Mouse (Mus musculus) forebrain, embryonic 13.5 days (tissue): ENCODE data around the gene Hoxb6. TPM values are rescaled to one million over a fixed set of nuclear protein-coding genes. Genes with fewer than 3 reads are reported as not detected.

Source experiments
- ATAC-seq: fragments of 200-750 bp; cut with Nextera tagmentation; 2 replicates; pipeline ENCODE4 v1.8.0; 2017
- H3K27ac ChIP-seq: fragments of 300-500 bp; sonication (generic); 2 replicates; pipeline ENCODE4 v1.5.1; 2015; ENCODE audit warnings: inconsistent platforms, mild to moderate bottlenecking, moderate library complexity
- H3K27me3 ChIP-seq: fragments of 300-500 bp; sonication (generic); 2 replicates; pipeline ENCODE4 v1.6.1; 2015; ENCODE audit warnings: mild to moderate bottlenecking, inconsistent platforms
- H3K36me3 ChIP-seq: fragments of 300-500 bp; sonication (generic); 2 replicates; pipeline ENCODE4 v1.6.1; 2015; ENCODE audit warnings: mild to moderate bottlenecking, inconsistent platforms; ENCODE audit not compliant: poor library complexity, severe bottlenecking
- H3K4me1 ChIP-seq: fragments of 300-500 bp; sonication (generic); 2 replicates; pipeline ENCODE4 v1.6.1; 2015; ENCODE audit warnings: inconsistent platforms
- H3K4me2 ChIP-seq: fragments of 300-500 bp; sonication (generic); 2 replicates; pipeline ENCODE4 v1.6.1; 2015; ENCODE audit warnings: inconsistent platforms, mild to moderate bottlenecking, moderate library complexity
- H3K4me3 ChIP-seq: fragments of 300-500 bp; sonication (generic); 2 replicates; pipeline ENCODE4 v1.5.1; 2015; ENCODE audit warnings: mild to moderate bottlenecking, inconsistent platforms
- H3K9ac ChIP-seq: fragments of 300-500 bp; sonication (generic); 2 replicates; pipeline ENCODE4 v1.6.1; 2015; ENCODE audit warnings: mild to moderate bottlenecking, inconsistent platforms
- H3K9me3 ChIP-seq: fragments of 300-500 bp; sonication (generic); replicated peaks from 2 replicates; pipeline ENCODE4 v1.6.1; 2016; ENCODE audit warnings: inconsistent platforms
- WGBS: fragments of 180-500 bp; shearing (Covaris S2); methylation state at CpG from one replicate; pipeline ENCODE4 v1.1.7; 2015; 5-methylcytosine and 5-hydroxymethylcytosine counted together
- polyA plus RNA-seq: library from polyadenylated mRNA; unstranded; fragments of >200 nt; fragmentation: Nextera tagmentation; extraction: Ambion mirVana; gene quantifications from 2 replicates; pipeline ENCODE4 v1.2.1, GENCODE M21; 2015

The Hoxb6 gene
- polyA plus RNA-seq, 1 experiment from 2014 or later: not detected

- no peak overlapping the region for H3K4me3 ChIP-seq
- H3K9ac ChIP-seq: no peak overlapping the region
Measured at GRCm38 (mm10) chr11:96292565-96293301, 457 bp downstream of the Hoxb6 start.

GRCm38 (mm10) chr11:96293302-96293921 lies 1.1 kb downstream of the Hoxb6 start:
- under 1% methylated on average over 22 of the region's 22 CpGs for WGBS
- Histone ChIP-seq H3K4me3 (no peak overlapping the region), H3K36me3 (no peaks in the 10 kb centered on the region), H3K4me1 (no peaks in the 10 kb centered on the region), H3K9ac (no peak overlapping the region), H3K4me2 (no peak overlapping the region), H3K27ac (no peak overlapping the region), H3K9me3 (no peaks in the 10 kb centered on the region), H3K27me3 (peaks cover 99% of the 10 kb centered on the region)
- no peak for ATAC-seq

More at GRCm38 (mm10) chr11:96292565-96293301, 457 bp downstream of the Hoxb6 start:
- no peak overlapping the region for H3K27ac ChIP-seq
- no peaks in the 10 kb centered on the region for H3K36me3 ChIP-seq
- H3K4me2 ChIP-seq: no peak overlapping the region
- no peaks in the 10 kb centered on the region for H3K4me1 ChIP-seq
- H3K27me3 ChIP-seq: peaks cover 99% of the 10 kb centered on the region
- H3K9me3 ChIP-seq: no peaks in the 10 kb centered on the region
- 2% methylated on average over 12 of the region's 12 CpGs for WGBS
- ATAC-seq: no peak

GRCm38 (mm10) chr11:96294245-96295091 lies 2.2 kb downstream of the Hoxb6 start:
- Histone ChIP-seq H3K4me2 (no peak overlapping the region), H3K27ac (no peak overlapping the region), H3K9me3 (no peaks in the 10 kb centered on the region), H3K27me3 (peaks cover 99% of the 10 kb centered on the region), H3K4me1 (no peaks in the 10 kb centered on the region), H3K9ac (no peak overlapping the region), H3K36me3 (no peaks in the 10 kb centered on the region), H3K4me3 (no peak overlapping the region)
- ATAC-seq: no peak
- under 1% methylated on average over 32 of the region's 32 CpGs for WGBS

- Histone ChIP-seq H3K4me2 (no peak overlapping the region), H3K36me3 (no peaks in the 10 kb centered on the region), H3K27me3 (peaks cover 99% of the 10 kb centered on the region), H3K27ac (no peak overlapping the region), H3K9ac (no peak overlapping the region), H3K4me3 (no peak overlapping the region), H3K4me1 (no peaks in the 10 kb centered on the region), H3K9me3 (no peaks in the 10 kb centered on the region)
- 2% methylated on average over 30 of the region's 30 CpGs for WGBS
- no peak for ATAC-seq
Measured at GRCm38 (mm10) chr11:96295092-96295835, 3.0 kb downstream of the Hoxb6 start.

- Histone ChIP-seq H3K27me3 (peaks cover 100% of the 10 kb centered on the region), H3K9me3 (no peaks in the 10 kb centered on the region), H3K9ac (no peak overlapping the region), H3K36me3 (no peaks in the 10 kb centered on the region), H3K4me1 (no peaks in the 10 kb centered on the region), H3K27ac (no peak overlapping the region), H3K4me3 (no peak overlapping the region), H3K4me2 (no peak overlapping the region)
- 5% methylated on average over 2 of the region's 2 CpGs for WGBS
- ATAC-seq: no peak
Measured at GRCm38 (mm10) chr11:96296997-96297396, 4.7 kb downstream of the Hoxb6 start.

GRCm38 (mm10) chr11:96297428-96297827 lies 5.2 kb downstream of the Hoxb6 start:
- 2% methylated on average over 3 of the region's 3 CpGs for WGBS
- Histone ChIP-seq H3K4me1 (no peaks in the 10 kb centered on the region), H3K36me3 (no peaks in the 10 kb centered on the region), H3K9ac (no peak overlapping the region), H3K27me3 (peaks cover 100% of the 10 kb centered on the region), H3K4me3 (no peak overlapping the region), H3K4me2 (no peak overlapping the region), H3K27ac (no peak overlapping the region), H3K9me3 (no peaks in the 10 kb centered on the region)
- no peak for ATAC-seq

- Histone ChIP-seq H3K9ac (no peak overlapping the region), H3K4me3 (no peak overlapping the region), H3K4me1 (no peaks in the 10 kb centered on the region), H3K36me3 (no peaks in the 10 kb centered on the region), H3K4me2 (no peak overlapping the region), H3K27ac (no peak overlapping the region), H3K27me3 (peaks cover 100% of the 10 kb centered on the region), H3K9me3 (no peaks in the 10 kb centered on the region)
- 3% methylated on average over 11 of the region's 11 CpGs for WGBS
- ATAC-seq: no peak
Measured at GRCm38 (mm10) chr11:96297968-96298635, 5.8 kb downstream of the Hoxb6 start.

- no peak for ATAC-seq
- Histone ChIP-seq H3K9ac (no peak overlapping the region), H3K4me2 (no peak overlapping the region), H3K36me3 (no peaks in the 10 kb centered on the region), H3K4me3 (no peak overlapping the region), H3K4me1 (peaks cover 7% of the 10 kb centered on the region; the same call in 1 of the 2 replicates), H3K9me3 (no peaks in the 10 kb centered on the region), H3K27ac (no peak overlapping the region), H3K27me3 (peaks cover 100% of the 10 kb centered on the region)
- WGBS: under 1% methylated on average over 64 of the region's 66 CpGs
Measured at GRCm38 (mm10) chr11:96298895-96299667, 6.8 kb downstream of the Hoxb6 start.

GRCm38 (mm10) chr11:96299781-96300180 lies 7.5 kb downstream of the Hoxb6 start:
- no peak for ATAC-seq
- H3K27ac ChIP-seq: no peak overlapping the region
- H3K4me1 ChIP-seq: peaks cover 7% of the 10 kb centered on the region; the same call in 1 of the 2 replicates
- no peak overlapping the region for H3K4me3 ChIP-seq
- H3K27me3 ChIP-seq: peaks cover 100% of the 10 kb centered on the region
- no peak overlapping the region for H3K4me2 ChIP-seq
- no peak overlapping the region for H3K9ac ChIP-seq
- H3K36me3 ChIP-seq: no peaks in the 10 kb centered on the region
- H3K9me3 ChIP-seq: no peaks in the 10 kb centered on the region
- 1% methylated on average over 9 of the region's 9 CpGs for WGBS

- WGBS: 1% methylated on average over 35 of the region's 35 CpGs
- no peak overlapping the region for H3K4me2 ChIP-seq
- no peak overlapping the region for H3K27ac ChIP-seq
- no peak overlapping the region; the same call in 1 of the 2 replicates for H3K4me3 ChIP-seq
- ATAC-seq: no peak
- H3K9me3 ChIP-seq: no peaks in the 10 kb centered on the region
- H3K27me3 ChIP-seq: peaks cover 100% of the 10 kb centered on the region
- no peaks in the 10 kb centered on the region for H3K36me3 ChIP-seq
- no peak overlapping the region for H3K9ac ChIP-seq
- peaks cover 7% of the 10 kb centered on the region; the same call in 1 of the 2 replicates for H3K4me1 ChIP-seq
Measured at GRCm38 (mm10) chr11:96300354-96301063, 8.2 kb downstream of the Hoxb6 start.
